Mouse (Mus musculus): ENCODE data around the gene Cr2.
A peak's percentile ranks its signal among the peaks of the same experiment; 100 is the strongest.
"Not testable (repeated sequence)": the region's sequence is repeated elsewhere in the genome, so short reads cannot be mapped to it uniquely, and the experiment has no call there.

The Cr2 gene

GRCm38 (mm10) chr1:195175980-195176931 lies at the start of gene Cr2:
Gene Cr2, minus strand, starts transcription at chr1:195176716.
- peak; percentile 96 to 97 for DNase-seq

GRCm38 (mm10) chr1:195221781-195222180 lies 45.3 kb upstream of the Cr2 start:
- DNase-seq: no peak

GRCm38 (mm10) chr1:195212851-195213250 lies 36.3 kb upstream of the Cr2 start:
- not testable (repeated sequence) for DNase-seq

GRCm38 (mm10) chr1:195184746-195185145 lies 8.2 kb upstream of the Cr2 start:
- DNase-seq: peak in 1 of 2 experiments; percentile 21

- no peak for DNase-seq
Measured at GRCm38 (mm10) chr1:195164996-195165755, 11.3 kb downstream of the Cr2 start.

GRCm38 (mm10) chr1:195132070-195132469 lies 44.4 kb downstream of the Cr2 start:
- no peak for DNase-seq

- no peak for DNase-seq
Measured at GRCm38 (mm10) chr1:195131675-195132015, 44.9 kb downstream of the Cr2 start.

GRCm38 (mm10) chr1:195130953-195131674 lies 45.4 kb downstream of the Cr2 start, which contains the start of gene Cr1l:
Gene Cr1l, minus strand, starts transcription at chr1:195131586.
- peak; percentile 86 to 87 for DNase-seq

- no peak for DNase-seq
Measured at GRCm38 (mm10) chr1:195130479-195130878, 46.0 kb downstream of the Cr2 start.

GRCm38 (mm10) chr1:195129867-195130266 lies 46.6 kb downstream of the Cr2 start:
- DNase-seq: no peak

- no peak for DNase-seq
Measured at GRCm38 (mm10) chr1:195114414-195114813, 62.1 kb downstream of the Cr2 start.

- no peak for DNase-seq
Measured at GRCm38 (mm10) chr1:195113621-195114020, 62.9 kb downstream of the Cr2 start.

- DNase-seq: no peak
Measured at GRCm38 (mm10) chr1:195100693-195101092, 75.8 kb downstream of the Cr2 start.

GRCm38 (mm10) chr1:195098004-195098403 lies 78.5 kb downstream of the Cr2 start:
- DNase-seq: no peak

GRCm38 (mm10) chr1:195092220-195092720 lies 84.2 kb downstream of the Cr2 start, which contains the start of gene Cd46:
Gene Cd46, minus strand, starts transcription at chr1:195092249.
- peak; percentile 64 to 65 for DNase-seq

GRCm38 (mm10) chr1:195091699-195092219 lies 84.8 kb downstream of the Cr2 start:
- DNase-seq: peak in 1 of 2 experiments; percentile 7

Data from B cell, adult 2 months (primary cell).